Mouse (Mus musculus): ENCODE data around the gene Olfr1230.

- TF ChIP-seq CTCF (IDR thresholded peaks at IDR 0.05; ENCODE audit: extremely low read depth, insufficient read depth, insufficient read length, insufficient replicate concordance) (no peak), POLR2A (IDR thresholded peaks at IDR 0.05; ENCODE audit: low read depth, low read length) (no peak)
These were observed at the start of gene Olfr1230 for GRCm38 (mm10) chr2:89297168-89297567.
